Mouse (Mus musculus): ENCODE results near the gene Ddost. TPM values are rescaled to one million over a fixed set of nuclear protein-coding genes. Genes with fewer than 3 reads are reported as not detected.

The Ddost gene
- polyA plus RNA-seq, 1 experiment from 2014 or later = 247 TPM

Small RNA genes within 50 kb of the gene (microRNA-seq; reads per million reads assigned to microRNA genes)
- gene Gm27646 (not detected), gene Mir7019 (0.78 reads per million)

Other genes starting within 250 kb of the Ddost start
- 175 TPM in 2 replicates for gene Hp1bp3, start 88.4 kb upstream of the Ddost start, polyA plus RNA-seq (2014; fragmentation: Nextera tagmentation; extraction: Ambion mirVana)
- gene Sh2d5, start 54.3 kb upstream of the Ddost start, polyA plus RNA-seq (2014; fragmentation: Nextera tagmentation; extraction: Ambion mirVana) = 1.6 and 1.8 TPM in 2 replicates
- 0.37 and 0.46 TPM in 2 replicates for gene Kif17, start 54.3 kb upstream of the Ddost start, polyA plus RNA-seq (2014; fragmentation: Nextera tagmentation; extraction: Ambion mirVana)
- 26.5 and 29.3 TPM in 2 replicates for gene Pink1, start 21.6 kb downstream of the Ddost start, polyA plus RNA-seq (2014; fragmentation: Nextera tagmentation; extraction: Ambion mirVana)
- gene Cda, start 63.3 kb downstream of the Ddost start, polyA plus RNA-seq (2014; fragmentation: Nextera tagmentation; extraction: Ambion mirVana) = 3.5 and 4.4 TPM in 2 replicates
- gene Fam43b, start 91.8 kb downstream of the Ddost start, polyA plus RNA-seq (2014; fragmentation: Nextera tagmentation; extraction: Ambion mirVana) = not detected in 2 replicates
- 19.3 and 22.8 TPM in 2 replicates for gene Mul1, start 129.9 kb downstream of the Ddost start, polyA plus RNA-seq (2014; fragmentation: Nextera tagmentation; extraction: Ambion mirVana)
- gene Camk2n1, start 149.6 kb downstream of the Ddost start, polyA plus RNA-seq (2014; fragmentation: Nextera tagmentation; extraction: Ambion mirVana) = 6.0 TPM in 2 replicates

Measured in neural tube, embryonic 11.5 days (tissue).